Mouse (Mus musculus): ENCODE results near the gene Rassf2. TPM values are rescaled to one million over a fixed set of nuclear protein-coding genes. Genes with fewer than 3 reads are reported as not detected.

The Rassf2 gene
- polyA plus RNA-seq, 1 experiment from 2014 or later: 3.1 TPM

DNA sequence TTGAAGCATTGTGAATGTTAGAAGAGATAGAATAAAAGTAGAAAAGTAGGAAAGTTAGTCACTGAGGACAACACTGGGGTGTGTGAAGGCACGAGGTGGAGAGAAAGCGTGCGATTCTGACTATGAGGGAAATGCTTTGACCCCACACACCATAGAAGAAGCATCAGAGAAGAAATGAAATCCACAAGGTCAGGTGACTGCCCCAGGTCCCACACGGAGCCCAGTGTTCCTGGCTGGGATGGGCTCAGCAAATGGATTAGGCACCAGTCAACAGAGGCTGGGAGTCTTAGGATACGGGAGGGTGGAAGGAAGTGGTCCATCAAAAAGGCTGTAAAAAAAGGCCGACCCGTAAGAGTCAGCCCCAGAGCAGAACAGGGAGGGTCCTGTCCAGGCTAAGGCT lies 9.6 kb downstream of the Rassf2 start:
- Histone ChIP-seq H3K9ac (ENCODE audit: low read depth, low read length) (no peak overlapping the region), H3K27me3 (ENCODE audit: control insufficient read depth, insufficient read depth, low read length) (no peaks in the 10 kb centered on the region), H3K4me1 (ENCODE audit: control insufficient read depth, insufficient read depth, low read length) (peaks cover 15% of the 10 kb centered on the region), H3K36me3 (ENCODE audit: control insufficient read depth, insufficient read depth, low read length) (no peaks in the 10 kb centered on the region), H3K27ac (ENCODE audit: low read depth, low read length) (no peak overlapping the region), H3K9me3 (replicated peaks; ENCODE audit: control insufficient read depth, low read length) (no peaks in the 10 kb centered on the region), H3K4me2 (no peak overlapping the region), H3K4me3 (ENCODE audit: low read depth, low read length) (no peak overlapping the region)
- ATAC-seq (replicated peaks; ENCODE audit: insufficient number of reproducible peaks, low FRiP score, low TSS enrichment): no peak
- 73% methylated on average over 7 of the region's 7 CpGs for WGBS (ENCODE audit: insufficient replicate concordance)

DNA sequence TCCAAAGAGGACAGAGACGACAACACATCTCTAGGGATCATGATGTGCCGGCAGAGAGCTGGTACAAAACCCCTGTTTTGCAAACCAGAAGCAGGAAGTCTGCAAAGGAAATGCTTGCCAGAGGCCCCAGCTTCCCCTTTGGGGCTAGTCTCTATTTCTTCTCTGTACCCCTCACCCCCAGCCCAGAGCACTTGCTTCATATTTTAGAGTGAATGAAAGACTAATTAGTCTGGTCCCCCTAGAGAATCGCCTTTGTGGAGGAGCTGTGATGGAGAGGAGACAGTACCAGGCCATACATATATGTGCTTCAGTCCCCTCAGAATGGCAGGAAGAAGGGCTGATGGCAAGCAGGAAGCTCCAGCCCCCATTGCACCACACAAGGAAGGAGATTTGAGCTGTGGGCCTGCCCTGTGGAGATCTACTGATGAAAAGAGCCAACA lies 10.7 kb downstream of the Rassf2 start:
- 74% methylated on average over 3 of the region's 3 CpGs for WGBS (ENCODE audit: insufficient replicate concordance)
- H3K27ac ChIP-seq (ENCODE audit: low read depth, low read length): no peak overlapping the region

DNA sequence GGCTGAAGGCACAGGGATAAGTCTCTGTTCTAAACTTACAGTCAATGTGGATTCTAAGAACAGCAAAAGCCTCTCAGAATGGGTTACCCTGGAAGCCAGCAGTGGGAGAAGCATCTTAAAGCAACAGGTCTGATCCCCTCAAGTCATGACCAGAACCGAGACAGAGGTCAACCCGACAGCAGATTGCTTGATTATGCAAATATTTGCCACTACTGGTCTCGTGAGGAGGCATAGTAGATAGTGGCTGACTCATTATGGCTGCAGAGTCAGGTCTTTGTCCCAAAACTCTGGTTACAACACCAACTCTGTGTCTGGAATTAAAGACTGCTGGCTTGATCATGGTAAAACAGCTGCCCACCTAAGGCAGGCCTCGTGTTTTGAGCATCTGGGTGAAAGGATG lies 11.9 kb downstream of the Rassf2 start:
- WGBS (ENCODE audit: insufficient replicate concordance): 41% methylated on average over 4 of the region's 4 CpGs

More for the DNA sequence above, 10.7 kb downstream of the Rassf2 start:
- Histone ChIP-seq H3K9ac (ENCODE audit: low read depth, low read length) (no peak overlapping the region), H3K27me3 (ENCODE audit: control insufficient read depth, insufficient read depth, low read length) (no peaks in the 10 kb centered on the region), H3K9me3 (replicated peaks; ENCODE audit: control insufficient read depth, low read length) (no peaks in the 10 kb centered on the region), H3K36me3 (ENCODE audit: control insufficient read depth, insufficient read depth, low read length) (no peaks in the 10 kb centered on the region), H3K4me2 (no peak overlapping the region), H3K4me3 (ENCODE audit: low read depth, low read length) (no peak overlapping the region), H3K4me1 (ENCODE audit: control insufficient read depth, insufficient read depth, low read length) (peaks cover 15% of the 10 kb centered on the region)
- no peak for ATAC-seq (replicated peaks; ENCODE audit: insufficient number of reproducible peaks, low FRiP score, low TSS enrichment)

DNA sequence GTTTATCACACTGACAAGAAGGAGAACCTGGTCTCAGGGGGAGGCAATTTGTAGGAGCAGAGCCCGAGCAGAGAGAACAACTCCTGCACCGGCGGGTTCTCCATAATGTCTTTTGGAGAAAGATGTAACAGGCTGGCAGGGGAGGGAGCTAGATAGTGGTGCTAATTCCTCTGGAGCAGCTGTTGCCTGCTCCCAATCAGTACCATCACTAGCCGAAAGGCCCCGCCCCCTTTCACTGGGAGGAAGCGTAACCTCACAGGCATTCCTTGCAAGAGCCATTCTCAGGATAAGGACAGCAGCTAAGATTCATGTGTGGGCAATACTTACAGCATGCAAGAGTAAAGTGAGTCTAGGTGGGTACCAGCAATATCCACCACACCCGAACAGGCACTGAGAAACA lies 12.4 kb downstream of the Rassf2 start:
- no peak overlapping the region for H3K4me3 ChIP-seq (ENCODE audit: low read depth, low read length)
- H3K9ac ChIP-seq (ENCODE audit: low read depth, low read length): no peak overlapping the region
- no peaks in the 10 kb centered on the region for H3K9me3 ChIP-seq (replicated peaks; ENCODE audit: control insufficient read depth, low read length)
- WGBS (ENCODE audit: insufficient replicate concordance): 18% methylated on average over 7 of the region's 7 CpGs
- 0 out of 2 replicates have a peak, but pooled peaks have one; percentile 41 for ATAC-seq (replicated peaks; ENCODE audit: insufficient number of reproducible peaks, low FRiP score, low TSS enrichment)
- H3K36me3 ChIP-seq (ENCODE audit: control insufficient read depth, insufficient read depth, low read length): no peaks in the 10 kb centered on the region
- H3K4me2 ChIP-seq: peak overlapping the region; percentile 15; the same call in 1 of the 2 replicates
- no peaks in the 10 kb centered on the region for H3K27me3 ChIP-seq (ENCODE audit: control insufficient read depth, insufficient read depth, low read length)
- peaks cover 15% of the 10 kb centered on the region for H3K4me1 ChIP-seq (ENCODE audit: control insufficient read depth, insufficient read depth, low read length)
- no peak overlapping the region for H3K27ac ChIP-seq (ENCODE audit: low read depth, low read length)

More for the DNA sequence above, 11.9 kb downstream of the Rassf2 start:
- H3K4me2 ChIP-seq: no peak overlapping the region
- no peaks in the 10 kb centered on the region for H3K27me3 ChIP-seq (ENCODE audit: control insufficient read depth, insufficient read depth, low read length)
- H3K9me3 ChIP-seq (replicated peaks; ENCODE audit: control insufficient read depth, low read length): no peaks in the 10 kb centered on the region
- H3K27ac ChIP-seq (ENCODE audit: low read depth, low read length): no peak overlapping the region
- H3K9ac ChIP-seq (ENCODE audit: low read depth, low read length): no peak overlapping the region
- H3K4me3 ChIP-seq (ENCODE audit: low read depth, low read length): no peak overlapping the region
- ATAC-seq (replicated peaks; ENCODE audit: insufficient number of reproducible peaks, low FRiP score, low TSS enrichment): no peak
- no peaks in the 10 kb centered on the region for H3K36me3 ChIP-seq (ENCODE audit: control insufficient read depth, insufficient read depth, low read length)
- H3K4me1 ChIP-seq (ENCODE audit: control insufficient read depth, insufficient read depth, low read length): peaks cover 15% of the 10 kb centered on the region

DNA sequence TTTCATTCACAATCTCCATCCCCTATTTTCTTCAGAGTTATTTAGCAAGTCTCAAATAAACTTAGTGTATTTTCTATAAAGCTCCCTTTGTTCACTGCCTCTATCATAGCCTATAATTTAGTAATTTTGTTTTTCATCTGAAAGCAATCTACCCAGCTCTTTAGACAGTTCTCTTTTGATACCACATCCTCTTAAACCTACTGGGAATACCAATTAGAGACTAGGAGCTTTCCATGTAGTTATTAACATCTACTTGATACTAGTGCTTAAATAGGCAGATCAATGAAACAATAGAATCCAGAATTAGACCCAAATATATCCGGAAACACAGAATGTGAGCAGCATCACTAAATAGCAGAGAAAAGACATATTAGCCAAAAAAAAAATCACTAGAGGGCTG lies 14.0 kb downstream of the Rassf2 start:
- Histone ChIP-seq H3K9me3 (replicated peaks; ENCODE audit: control insufficient read depth, low read length) (no peaks in the 10 kb centered on the region), H3K27me3 (ENCODE audit: control insufficient read depth, insufficient read depth, low read length) (no peaks in the 10 kb centered on the region), H3K4me3 (ENCODE audit: low read depth, low read length) (no peak overlapping the region), H3K4me2 (no peak overlapping the region), H3K9ac (ENCODE audit: low read depth, low read length) (no peak overlapping the region), H3K27ac (ENCODE audit: low read depth, low read length) (no peak overlapping the region), H3K4me1 (ENCODE audit: control insufficient read depth, insufficient read depth, low read length) (peaks cover 7% of the 10 kb centered on the region), H3K36me3 (ENCODE audit: control insufficient read depth, insufficient read depth, low read length) (no peaks in the 10 kb centered on the region)
- ATAC-seq (replicated peaks; ENCODE audit: insufficient number of reproducible peaks, low FRiP score, low TSS enrichment): no peak
- 81% methylated on average over 1 of the region's 1 CpGs for WGBS (ENCODE audit: insufficient replicate concordance)

DNA sequence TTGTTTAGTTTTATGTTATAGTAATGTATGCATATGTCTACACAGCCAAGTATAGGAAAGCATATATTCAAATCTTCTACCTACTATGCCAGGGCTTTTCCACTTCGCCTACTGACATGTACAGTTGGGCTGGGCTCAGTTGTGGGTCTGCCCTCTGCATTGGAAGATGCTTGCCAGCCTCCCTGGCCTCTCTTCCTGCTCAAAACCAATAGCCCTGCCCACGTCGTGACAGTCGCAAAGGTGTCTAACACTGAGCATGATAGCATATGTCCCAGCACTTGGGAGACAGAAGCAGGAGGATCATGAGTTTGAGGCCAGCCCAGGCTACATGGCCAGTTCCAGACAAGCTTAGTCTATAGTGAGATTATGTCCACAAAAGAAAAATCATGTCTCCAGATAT lies 16.9 kb downstream of the Rassf2 start:
- no peaks in the 10 kb centered on the region for H3K27me3 ChIP-seq (ENCODE audit: control insufficient read depth, insufficient read depth, low read length)
- no peak overlapping the region for H3K9ac ChIP-seq (ENCODE audit: low read depth, low read length)
- H3K27ac ChIP-seq (ENCODE audit: low read depth, low read length): no peak overlapping the region
- H3K4me3 ChIP-seq (ENCODE audit: low read depth, low read length): no peak overlapping the region
- H3K36me3 ChIP-seq (ENCODE audit: control insufficient read depth, insufficient read depth, low read length): no peaks in the 10 kb centered on the region
- no peak for ATAC-seq (replicated peaks; ENCODE audit: insufficient number of reproducible peaks, low FRiP score, low TSS enrichment)
- 79% methylated on average over 4 of the region's 4 CpGs for WGBS (ENCODE audit: insufficient replicate concordance)
- H3K9me3 ChIP-seq (replicated peaks; ENCODE audit: control insufficient read depth, low read length): no peaks in the 10 kb centered on the region
- no peak overlapping the region for H3K4me2 ChIP-seq
- peaks cover 5% of the 10 kb centered on the region for H3K4me1 ChIP-seq (ENCODE audit: control insufficient read depth, insufficient read depth, low read length)

DNA sequence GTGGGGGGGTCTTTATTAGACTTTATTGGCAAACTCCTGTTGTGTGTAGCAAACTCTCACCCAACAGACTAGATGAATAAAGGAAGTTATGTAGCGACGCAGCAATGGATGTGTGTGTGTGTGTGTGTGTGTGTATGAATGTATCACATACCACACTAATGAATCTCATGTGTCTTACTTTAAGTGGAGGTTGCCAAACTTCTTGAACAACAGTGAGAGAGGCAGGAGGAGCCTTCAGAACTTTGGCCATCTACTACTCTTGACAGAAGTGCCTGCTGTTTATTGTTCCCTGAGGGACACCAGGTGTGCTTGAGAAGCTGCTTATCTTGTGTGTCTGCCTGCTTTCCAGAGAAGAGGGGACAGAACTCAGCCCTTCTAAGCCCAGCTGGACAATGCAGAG lies 19.3 kb downstream of the Rassf2 start:
- Histone ChIP-seq H3K4me2 (no peak overlapping the region), H3K27ac (ENCODE audit: low read depth, low read length) (no peak overlapping the region), H3K9ac (ENCODE audit: low read depth, low read length) (no peak overlapping the region), H3K27me3 (ENCODE audit: control insufficient read depth, insufficient read depth, low read length) (no peaks in the 10 kb centered on the region), H3K4me3 (ENCODE audit: low read depth, low read length) (no peak overlapping the region), H3K36me3 (ENCODE audit: control insufficient read depth, insufficient read depth, low read length) (no peaks in the 10 kb centered on the region), H3K9me3 (replicated peaks; ENCODE audit: control insufficient read depth, low read length) (no peaks in the 10 kb centered on the region), H3K4me1 (ENCODE audit: control insufficient read depth, insufficient read depth, low read length) (0 out of 2 replicates have a peak, but pooled peaks cover 6% of the 10 kb centered on the region)
- WGBS (ENCODE audit: insufficient replicate concordance): 91% methylated on average over 2 of the region's 2 CpGs
- ATAC-seq (replicated peaks; ENCODE audit: insufficient number of reproducible peaks, low FRiP score, low TSS enrichment): no peak

DNA sequence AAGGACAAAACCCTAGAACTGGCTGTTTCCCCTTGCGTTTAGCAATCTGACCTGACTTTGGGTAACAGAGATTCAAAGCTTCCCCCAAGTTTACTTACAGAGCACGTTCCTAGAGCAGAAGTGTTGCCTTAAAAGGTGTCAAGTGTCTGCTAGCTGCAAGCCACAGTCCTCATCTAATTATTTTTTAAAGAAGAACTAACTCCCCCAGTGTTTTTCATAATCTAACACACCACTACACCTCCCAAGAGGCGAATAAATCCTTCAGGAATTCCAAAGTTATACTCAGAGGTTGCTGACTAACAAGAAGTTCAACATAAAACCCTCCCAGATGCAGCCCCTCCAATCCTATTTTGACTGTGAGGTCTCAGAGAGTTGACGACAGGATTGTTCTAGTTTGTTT lies 21.9 kb downstream of the Rassf2 start:
- no peaks in the 10 kb centered on the region for H3K36me3 ChIP-seq (ENCODE audit: control insufficient read depth, insufficient read depth, low read length)
- no peaks in the 10 kb centered on the region for H3K27me3 ChIP-seq (ENCODE audit: control insufficient read depth, insufficient read depth, low read length)
- no peak overlapping the region for H3K4me3 ChIP-seq (ENCODE audit: low read depth, low read length)
- no peaks in the 10 kb centered on the region for H3K9me3 ChIP-seq (replicated peaks; ENCODE audit: control insufficient read depth, low read length)
- no peak overlapping the region for H3K9ac ChIP-seq (ENCODE audit: low read depth, low read length)
- ATAC-seq (replicated peaks; ENCODE audit: insufficient number of reproducible peaks, low FRiP score, low TSS enrichment): no peak
- H3K27ac ChIP-seq (ENCODE audit: low read depth, low read length): no peak overlapping the region
- H3K4me2 ChIP-seq: no peak overlapping the region
- H3K4me1 ChIP-seq (ENCODE audit: control insufficient read depth, insufficient read depth, low read length): 0 out of 2 replicates have a peak, but pooled peaks cover 6% of the 10 kb centered on the region
- WGBS (ENCODE audit: insufficient replicate concordance): 51% methylated on average over 4 of the region's 4 CpGs

DNA sequence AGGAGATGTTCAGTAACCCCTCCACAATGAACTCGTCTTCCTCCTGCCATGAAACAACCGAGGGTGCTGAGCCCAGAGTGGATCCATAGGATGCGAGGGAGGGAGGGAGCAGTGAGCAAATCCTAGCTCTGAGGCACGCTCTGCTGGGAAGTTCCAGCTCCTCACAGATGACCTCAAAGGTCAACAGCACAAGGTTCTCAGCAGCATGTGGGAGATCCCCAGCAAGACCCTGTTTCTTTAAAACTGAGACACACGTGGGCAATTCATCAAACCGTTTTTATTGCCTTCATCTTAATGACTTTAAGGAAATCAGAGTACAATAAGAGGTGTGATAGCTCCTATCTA lies 22.6 kb downstream of the Rassf2 start:
- H3K27ac ChIP-seq (ENCODE audit: low read depth, low read length): no peak overlapping the region
- H3K9me3 ChIP-seq (replicated peaks; ENCODE audit: control insufficient read depth, low read length): no peaks in the 10 kb centered on the region
- no peaks in the 10 kb centered on the region for H3K27me3 ChIP-seq (ENCODE audit: control insufficient read depth, insufficient read depth, low read length)
- H3K9ac ChIP-seq (ENCODE audit: low read depth, low read length): no peak overlapping the region
- 36% methylated on average over 6 of the region's 6 CpGs for WGBS (ENCODE audit: insufficient replicate concordance)
- 0 out of 2 replicates have a peak, but pooled peaks cover 6% of the 10 kb centered on the region for H3K4me1 ChIP-seq (ENCODE audit: control insufficient read depth, insufficient read depth, low read length)
- H3K4me2 ChIP-seq: no peak overlapping the region
- no peak overlapping the region for H3K4me3 ChIP-seq (ENCODE audit: low read depth, low read length)
- H3K36me3 ChIP-seq (ENCODE audit: control insufficient read depth, insufficient read depth, low read length): no peaks in the 10 kb centered on the region
- no peak for ATAC-seq (replicated peaks; ENCODE audit: insufficient number of reproducible peaks, low FRiP score, low TSS enrichment)

All from heart, embryonic 11.5 days (tissue).